In genomic region chr5:125404536-125404902, GRCm38 (mm10) we compare ENCODE assay signal across 7 mouse cellular contexts. TPM values are rescaled to one million over a fixed set of nuclear protein-coding genes. Genes with fewer than 3 reads are reported as not detected.
DNase-seq lines count a peak whose midpoint lies in the region; ATAC-seq and TF ChIP-seq lines count a peak whose summit lies in the region.

No protein-coding gene starts in this region.

- DNase-seq in neural tube, embryonic 11.5 days (ENCODE audit: low spot score): no peak
- no peak for DNase-seq in neural tube, embryonic 10.5 days (ENCODE audit: extremely low spot score, low spot score)
- no peak for DNase-seq in cerebellum, adult 9-11 months
- DNase-seq in adrenal gland, adult 8-10 months: no peak

- H3K4me3 ChIP-seq in neural tube, embryonic 11.5 days (ENCODE audit: low read depth, low read length): peak overlapping the region; percentile 51
- H3K4me3 ChIP-seq in embryonic facial prominence, embryonic 15.5 days (replicated peaks): peak overlapping the region; percentile 60
- peak overlapping the region; percentile 59 for H3K4me3 ChIP-seq in intestine, postnatal 0 days (ENCODE audit: low read depth, low read length)
- peak overlapping the region; percentile 64 for H3K4me3 ChIP-seq in olfactory bulb, adult 2 months (ENCODE audit: insufficient read depth, low read depth, low read length)

- no peaks in the 10 kb centered on the region for H3K27me3 ChIP-seq in neural tube, embryonic 11.5 days (ENCODE audit: control insufficient read depth, insufficient read depth, low read length)
- H3K27me3 ChIP-seq in embryonic facial prominence, embryonic 15.5 days: no peaks in the 10 kb centered on the region
- no peaks in the 10 kb centered on the region for H3K27me3 ChIP-seq in intestine, postnatal 0 days (replicated peaks; ENCODE audit: control insufficient read depth, insufficient read depth, low read length)

- 3% methylated on average over 7 of the region's 7 CpGs for WGBS in neural tube, embryonic 11.5 days
- WGBS in embryonic facial prominence, embryonic 15.5 days: 2% methylated on average over 7 of the region's 7 CpGs
- WGBS in intestine, postnatal 0 days: under 1% methylated on average over 7 of the region's 7 CpGs
- WGBS in olfactory bulb, adult 2 months: 0% methylated on average over 7 of the region's 7 CpGs

- no peak for TF ChIP-seq CTCF in intestine, postnatal 0 days (IDR thresholded peaks at IDR 0.05; ENCODE audit: low read depth)
- no peak for TF ChIP-seq CTCF in olfactory bulb, adult 2 months (IDR thresholded peaks at IDR 0.05; ENCODE audit: insufficient read depth, low read depth, low read length)

- no peaks in the 10 kb centered on the region for H3K36me3 ChIP-seq in neural tube, embryonic 11.5 days (ENCODE audit: control insufficient read depth, insufficient read depth, low read length)
- no peaks in the 10 kb centered on the region for H3K36me3 ChIP-seq in embryonic facial prominence, embryonic 15.5 days
- no peaks in the 10 kb centered on the region for H3K36me3 ChIP-seq in intestine, postnatal 0 days (ENCODE audit: control insufficient read depth, insufficient read depth)

- peak overlapping the region; percentile 66 for H3K4me2 ChIP-seq in neural tube, embryonic 11.5 days (ENCODE audit: low read depth)
- H3K4me2 ChIP-seq in embryonic facial prominence, embryonic 15.5 days (replicated peaks): peak overlapping the region; percentile 87
- peak overlapping the region; percentile 83 for H3K4me2 ChIP-seq in intestine, postnatal 0 days (replicated peaks; ENCODE audit: low read depth)

- peak overlapping the region; percentile 53 for H3K9ac ChIP-seq in neural tube, embryonic 11.5 days (ENCODE audit: low read length)
- H3K9ac ChIP-seq in embryonic facial prominence, embryonic 15.5 days: peak overlapping the region; percentile 50
- peak overlapping the region; percentile 58; the same call in 1 of the 2 replicates for H3K9ac ChIP-seq in intestine, postnatal 0 days (ENCODE audit: low read depth, low read length)

- peaks cover 3% of the 10 kb centered on the region; the same call in 1 of the 2 replicates for H3K4me1 ChIP-seq in neural tube, embryonic 11.5 days (ENCODE audit: control insufficient read depth, insufficient read depth, low read length)
- H3K4me1 ChIP-seq in embryonic facial prominence, embryonic 15.5 days: peaks cover 17% of the 10 kb centered on the region
- H3K4me1 ChIP-seq in intestine, postnatal 0 days (replicated peaks; ENCODE audit: control insufficient read depth, insufficient read depth, low read length): no peaks in the 10 kb centered on the region
- peaks cover 20% of the 10 kb centered on the region for H3K4me1 ChIP-seq in olfactory bulb, adult 2 months (ENCODE audit: control insufficient read depth, insufficient read depth, low read length)

- peak overlapping the region; percentile 23; the same call in 1 of the 2 replicates for H3K27ac ChIP-seq in neural tube, embryonic 11.5 days (ENCODE audit: low read depth, low read length)
- peak overlapping the region; percentile 91 for H3K27ac ChIP-seq in embryonic facial prominence, embryonic 15.5 days (replicated peaks)
- peak overlapping the region; percentile 83 for H3K27ac ChIP-seq in intestine, postnatal 0 days (ENCODE audit: low read depth, low read length)
- H3K27ac ChIP-seq in olfactory bulb, adult 2 months (ENCODE audit: insufficient read depth, low read depth, low read length): peak overlapping the region; percentile 99

- no peaks in the 10 kb centered on the region for H3K9me3 ChIP-seq in neural tube, embryonic 11.5 days (ENCODE audit: control insufficient read depth, low read length)
- H3K9me3 ChIP-seq in embryonic facial prominence, embryonic 15.5 days (replicated peaks): no peaks in the 10 kb centered on the region
- H3K9me3 ChIP-seq in intestine, postnatal 0 days (ENCODE audit: control insufficient read depth): no peaks in the 10 kb centered on the region

- no peak for TF ChIP-seq POLR2A in olfactory bulb, adult 2 months (IDR thresholded peaks at IDR 0.05; ENCODE audit: insufficient read depth, low read depth, low read length)

- ATAC-seq in neural tube, embryonic 11.5 days (ENCODE audit: insufficient read depth, low FRiP score, low TSS enrichment): no peak
- ATAC-seq in embryonic facial prominence, embryonic 15.5 days (ENCODE audit: insufficient number of reproducible peaks, low FRiP score, low TSS enrichment, low read depth): no peak
- no peak for ATAC-seq in intestine, postnatal 0 days

RNA-seq across cellular contexts. Expression of gene Ubc, which starts 14.5 kb away (rescaled TPM):
- 1,090 and 1,143 TPM in 2 replicates for polyA plus RNA-seq in neural tube, embryonic 11.5 days (2014; fragmentation: Nextera tagmentation; extraction: Ambion mirVana)
- 1,092 and 1,100 TPM in 2 replicates for polyA plus RNA-seq in embryonic facial prominence, embryonic 15.5 days (2015; fragmentation: Nextera tagmentation; extraction: Ambion mirVana)
- 345 and 371 TPM in 2 replicates for polyA plus RNA-seq in intestine, postnatal 0 days (2015; fragmentation: Nextera tagmentation; extraction: Ambion mirVana)
- polyA plus RNA-seq in olfactory bulb, adult 2 months (2012; ENCODE audit: insufficient read depth, insufficient read length, low replicate concordance, missing spikeins): 238 and 763 TPM in 2 replicates
- 1,000 to 10,000 TPM; 1,164 to 1,564 (median 1,502) TPM for total RNA-seq in adrenal gland, adult 8-10 months (2022)

RNA-seq across cellular contexts. Expression of gene Gm10382, which starts 15.4 kb away (rescaled TPM):
- 0.46 TPM in 1 of 2 replicates, not detected in the other for polyA plus RNA-seq in neural tube, embryonic 11.5 days (2014; fragmentation: Nextera tagmentation; extraction: Ambion mirVana)
- 0.32 and 0.48 TPM in 2 replicates for polyA plus RNA-seq in embryonic facial prominence, embryonic 15.5 days (2015; fragmentation: Nextera tagmentation; extraction: Ambion mirVana)
- polyA plus RNA-seq in intestine, postnatal 0 days (2015; fragmentation: Nextera tagmentation; extraction: Ambion mirVana): 0.16 and 0.24 TPM in 2 replicates
- polyA plus RNA-seq in olfactory bulb, adult 2 months (2012; ENCODE audit: insufficient read depth, insufficient read length, low replicate concordance, missing spikeins): not detected in 2 replicates
- under 1 TPM in 3 of 4 experiments, not detected in 1; 0.41 to 0.48 (median 0.45) TPM for total RNA-seq in adrenal gland, adult 8-10 months (2022)

RNA-seq across cellular contexts. Expression of gene Dhx37, which starts 29.4 kb away (rescaled TPM):
- 11.1 and 13.4 TPM in 2 replicates for polyA plus RNA-seq in neural tube, embryonic 11.5 days (2014; fragmentation: Nextera tagmentation; extraction: Ambion mirVana)
- 11.3 and 12.7 TPM in 2 replicates for polyA plus RNA-seq in embryonic facial prominence, embryonic 15.5 days (2015; fragmentation: Nextera tagmentation; extraction: Ambion mirVana)
- polyA plus RNA-seq in intestine, postnatal 0 days (2015; fragmentation: Nextera tagmentation; extraction: Ambion mirVana): 2.5 and 3.2 TPM in 2 replicates
- not detected in 2 replicates for polyA plus RNA-seq in olfactory bulb, adult 2 months (2012; ENCODE audit: insufficient read depth, insufficient read length, low replicate concordance, missing spikeins)
- total RNA-seq in adrenal gland, adult 8-10 months (2022): 10 to 100 TPM; 19.1 to 22.1 (median 19.9) TPM

RNA-seq across cellular contexts. Expression of gene Bri3bp, which starts 36.8 kb away (rescaled TPM):
- 33.7 and 38.0 TPM in 2 replicates for polyA plus RNA-seq in neural tube, embryonic 11.5 days (2014; fragmentation: Nextera tagmentation; extraction: Ambion mirVana)
- polyA plus RNA-seq in embryonic facial prominence, embryonic 15.5 days (2015; fragmentation: Nextera tagmentation; extraction: Ambion mirVana): 34.1 and 37.6 TPM in 2 replicates
- polyA plus RNA-seq in intestine, postnatal 0 days (2015; fragmentation: Nextera tagmentation; extraction: Ambion mirVana): 35.7 and 42.8 TPM in 2 replicates
- 46.8 TPM in 1 of 2 replicates, not detected in the other for polyA plus RNA-seq in olfactory bulb, adult 2 months (2012; ENCODE audit: insufficient read depth, insufficient read length, low replicate concordance, missing spikeins)
- 10 to 100 TPM; 27.8 to 35.6 (median 31.6) TPM for total RNA-seq in adrenal gland, adult 8-10 months (2022)

Comparison
In these comparisons a context has a peak if more than half of its experiments do, and no peak if none do; other contexts are left out.
1. H3K27ac ChIP-seq: peak in every context shown above with its lines; median percentile 99 in olfactory bulb, adult 2 months; 91 in embryonic facial prominence, embryonic 15.5 days; 83 in intestine, postnatal 0 days; 23 in neural tube, embryonic 11.5 days.